Mouse (Mus musculus) gastrocnemius, adult 2 months (tissue): ENCODE measurements around the gene Hic2. TPM values are rescaled to one million over a fixed set of nuclear protein-coding genes. Genes with fewer than 3 reads are reported as not detected.

Source experiments
- DNase-seq: peaks from one replicate; pipeline ENCODE4 v3.0.0; 2022
- H3K27ac ChIP-seq: fragments of 200-600 bp; 2 replicates; pipeline ENCODE4 v1.8.1; 2022; ENCODE audit warnings: mild to moderate bottlenecking
- H3K4me3 ChIP-seq: fragments of 200-600 bp; 2 replicates; pipeline ENCODE4 v1.8.1; 2022; ENCODE audit warnings: mild to moderate bottlenecking, moderate library complexity
- CTCF ChIP-seq: fragments of 200-600 bp; IDR thresholded peaks from 2 replicates; pipeline ENCODE4 v1.8.1; 2022; ENCODE audit warnings: antibody characterized with exemption, mild to moderate bottlenecking, moderate library complexity
- intact Hi-C: fragments of 180-260 bp; cut with DNase I; formaldehyde crosslinking; loops from one replicate; pipeline ENCODE4 v1.15.1; 2025
- total RNA-seq, 2 experiments: library from RNA; stranded (reverse); gene quantifications; 2 replicates each; pipeline ENCODE4 v1.2.3; 2021

The Hic2 gene
- total RNA-seq, 2 experiments from 2014 or later, result 1.1 to 1.8 TPM

DNA sequence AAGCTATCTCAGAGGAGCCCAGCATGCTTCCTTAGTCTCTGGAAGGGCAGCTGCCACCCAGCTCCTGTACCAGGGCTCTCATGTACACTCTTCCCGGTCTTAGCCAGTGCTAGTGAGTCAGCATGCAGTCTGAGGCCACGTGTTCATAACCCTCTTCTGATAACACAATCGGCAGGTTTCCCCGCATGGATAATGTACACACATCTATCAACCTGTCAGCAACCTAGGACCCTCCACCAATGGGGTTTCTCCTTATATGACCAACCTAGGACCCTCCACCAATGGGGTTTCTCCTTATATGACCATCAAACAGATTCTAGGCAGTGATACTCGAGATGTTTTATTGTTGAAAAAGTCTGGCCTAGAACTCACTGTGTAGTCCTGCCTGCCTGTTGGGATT is 34.6 kb downstream of the Hic2 start:
- intact Hi-C loops, result no loop called here
- no peak overlapping the region for H3K4me3 ChIP-seq
- no peak for TF ChIP-seq CTCF

DNA sequence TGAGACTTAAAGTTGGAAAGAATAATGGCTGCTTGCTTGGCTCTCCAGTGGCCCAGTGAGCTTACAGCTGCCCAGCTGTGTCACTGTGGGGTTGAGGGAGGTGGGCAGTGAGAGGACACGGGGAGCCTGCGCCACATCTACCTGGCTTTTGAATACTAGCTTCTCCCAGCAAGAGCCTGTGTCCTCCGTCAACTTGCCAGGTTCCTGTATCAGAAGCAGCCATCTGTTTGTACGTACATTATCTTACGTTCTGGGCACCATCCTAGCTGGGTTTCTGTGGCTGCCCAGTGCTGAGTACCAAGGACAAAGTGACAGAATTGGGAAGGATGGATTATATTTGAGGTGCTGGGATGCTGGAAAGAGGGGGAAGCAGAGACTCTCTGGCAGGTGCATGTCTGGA is 36.5 kb downstream of the Hic2 start:
- no peak for DNase-seq
- TF ChIP-seq CTCF, result no peak
- Histone ChIP-seq H3K27ac (no peak overlapping the region), H3K4me3 (no peak overlapping the region)
- intact Hi-C loops, result loop anchor here (10.0 kb wide), 1 partner anchor 375 kb away; the partner anchor contains the start of gene Ppm1f

More for the DNA sequence above, 34.6 kb downstream of the Hic2 start:
- H3K27ac ChIP-seq, result no peak overlapping the region
- DNase-seq, result no peak

DNA sequence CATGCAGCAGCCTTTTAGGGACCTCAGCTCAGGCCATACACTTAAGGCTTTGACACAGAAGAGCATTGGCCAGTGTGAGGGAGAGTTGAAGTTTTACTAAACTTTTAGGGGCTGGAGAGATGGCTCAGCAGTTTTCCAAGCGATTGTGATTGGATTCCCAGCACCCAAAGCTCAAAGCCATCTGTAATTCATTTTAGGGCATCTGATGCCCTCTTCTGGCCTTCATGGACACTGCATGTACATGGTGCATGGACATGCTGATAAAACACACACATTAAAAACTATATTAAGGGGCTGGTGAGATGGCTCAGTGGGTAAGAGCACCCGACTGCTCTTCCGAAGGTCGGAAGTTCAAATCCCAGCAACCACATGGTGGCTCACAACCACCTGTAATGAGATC is 37.8 kb downstream of the Hic2 start:
- peak; percentile 57 for DNase-seq
- TF ChIP-seq CTCF, result peak; percentile 73
- intact Hi-C loops, result loop anchor here (1.0 to 10.0 kb wide), 2 partner anchors 61 to 376 kb away; partner anchors contain the start of gene Ppm1f
- no peak overlapping the region for H3K27ac ChIP-seq
- H3K4me3 ChIP-seq, result no peak overlapping the region

DNA sequence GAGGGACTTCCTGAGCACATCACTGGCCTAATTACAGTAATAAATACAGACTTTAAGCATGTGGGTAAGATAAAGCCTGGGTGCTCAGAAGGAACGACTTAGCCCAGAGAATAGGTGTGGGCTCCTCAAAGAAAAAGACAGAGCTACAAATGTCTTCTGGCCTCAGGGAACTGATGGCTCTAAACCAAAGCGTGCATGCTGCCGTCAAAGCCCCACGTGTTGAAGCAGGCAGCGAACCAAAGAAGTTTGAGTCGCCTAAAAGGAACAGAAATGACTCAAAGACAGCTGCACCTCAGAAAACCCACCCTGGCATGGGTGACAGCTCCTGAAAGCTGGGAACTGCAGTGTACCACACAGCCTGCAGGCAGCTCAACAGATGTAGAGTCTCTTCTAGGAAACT is 38.5 kb downstream of the Hic2 start:
- TF ChIP-seq CTCF, result no peak
- no peak overlapping the region for H3K4me3 ChIP-seq
- H3K27ac ChIP-seq, result no peak overlapping the region
- intact Hi-C loops, result loop anchor here (1.0 to 10.0 kb wide), 2 partner anchors 62 to 377 kb away; partner anchors contain the start of gene Ppm1f
- DNase-seq, result no peak

DNA sequence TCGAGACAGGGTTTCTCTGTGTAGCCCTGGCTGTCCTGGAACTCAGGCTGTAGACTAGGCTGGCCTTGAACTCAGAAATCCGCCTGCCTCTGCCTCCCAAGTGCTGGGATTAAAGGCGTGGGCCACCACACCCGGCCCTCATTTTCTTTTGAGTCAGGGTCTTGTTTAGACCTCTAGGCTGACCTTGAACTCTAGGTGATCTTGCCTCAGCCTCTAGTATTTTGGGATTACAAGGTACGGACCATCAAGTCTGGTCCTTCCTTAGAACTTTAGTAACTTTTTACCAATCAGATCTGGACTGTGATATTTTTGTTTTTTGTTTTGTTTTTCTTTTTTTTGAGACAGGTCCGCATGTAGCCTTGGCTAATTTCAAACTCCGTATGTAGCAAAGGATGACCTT is 42.3 kb downstream of the Hic2 start, which contains the start of gene Tmem191c:
Tmem191c (plus strand) TSS at position 357 of the 400 bp plus-strand sequence.
- Histone ChIP-seq H3K27ac (peak within 1 kb of the TSS; percentile 72), H3K4me3 (peak within 1 kb of the TSS; percentile 86)
- no peak for TF ChIP-seq CTCF
- DNase-seq, result no peak
- intact Hi-C loops, result loop anchor here (1.0 to 10.0 kb wide), 4 partner anchors 41 to 381 kb away; partner anchors contain the start of genes Ppm1f and Sdf2l1

DNA sequence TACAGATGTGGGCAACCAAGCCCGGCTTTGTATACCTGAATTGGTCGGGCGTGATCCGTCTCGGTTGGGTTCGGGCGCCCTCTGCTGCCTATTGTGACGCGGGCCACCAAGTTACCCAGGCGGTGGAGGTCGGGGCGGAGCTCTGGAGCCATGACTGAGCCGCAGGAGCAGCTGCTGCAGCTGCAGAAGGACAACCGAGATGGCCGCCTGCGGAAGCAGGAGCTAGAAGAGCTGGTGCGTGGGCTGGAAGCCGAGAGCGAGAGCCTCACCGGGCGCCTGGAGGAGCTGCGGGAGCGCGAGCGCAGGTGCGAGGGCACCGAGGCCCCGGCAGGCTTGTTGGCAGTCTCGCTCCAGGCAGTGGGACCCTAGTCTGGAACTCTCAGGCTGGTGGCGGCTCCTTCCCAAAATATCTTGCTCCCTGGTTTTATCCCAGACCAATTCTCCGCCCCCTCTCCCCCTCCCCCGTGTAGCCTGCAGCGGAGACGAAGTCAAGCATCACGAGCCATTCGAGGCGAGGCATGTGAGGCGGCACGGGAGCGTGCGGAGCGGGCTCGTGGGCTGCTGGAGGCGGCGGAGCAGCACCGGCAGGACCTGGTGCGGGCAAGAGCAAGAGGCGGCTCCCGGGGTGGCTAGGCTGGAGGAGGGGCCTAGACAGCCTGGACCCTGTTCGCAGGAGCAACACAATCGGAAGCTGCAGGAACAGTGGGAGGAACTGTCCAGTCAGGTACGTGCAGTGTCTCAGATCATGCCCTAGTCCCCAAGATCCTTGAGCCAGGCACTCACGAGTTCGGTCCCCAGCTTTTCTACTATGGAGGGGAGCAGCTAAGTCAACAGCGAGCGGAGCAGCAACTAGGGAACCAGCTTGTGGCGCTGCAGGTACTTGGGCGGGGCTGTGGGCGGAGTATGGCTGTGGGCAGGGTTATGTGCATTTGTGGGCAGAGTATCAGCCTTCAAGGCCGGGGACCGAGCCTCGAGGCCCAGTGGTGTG is 43.1 kb downstream of the Hic2 start:
- Histone ChIP-seq H3K27ac (peak overlapping the region; percentile 72), H3K4me3 (peak overlapping the region; percentile 86)
- DNase-seq, result peak; percentile 94
- intact Hi-C loops, result loop anchor here (1.0 to 10.0 kb wide), 4 partner anchors 42 to 382 kb away; partner anchors contain the start of genes Ppm1f and Sdf2l1
- peak; percentile 92 for TF ChIP-seq CTCF

DNA sequence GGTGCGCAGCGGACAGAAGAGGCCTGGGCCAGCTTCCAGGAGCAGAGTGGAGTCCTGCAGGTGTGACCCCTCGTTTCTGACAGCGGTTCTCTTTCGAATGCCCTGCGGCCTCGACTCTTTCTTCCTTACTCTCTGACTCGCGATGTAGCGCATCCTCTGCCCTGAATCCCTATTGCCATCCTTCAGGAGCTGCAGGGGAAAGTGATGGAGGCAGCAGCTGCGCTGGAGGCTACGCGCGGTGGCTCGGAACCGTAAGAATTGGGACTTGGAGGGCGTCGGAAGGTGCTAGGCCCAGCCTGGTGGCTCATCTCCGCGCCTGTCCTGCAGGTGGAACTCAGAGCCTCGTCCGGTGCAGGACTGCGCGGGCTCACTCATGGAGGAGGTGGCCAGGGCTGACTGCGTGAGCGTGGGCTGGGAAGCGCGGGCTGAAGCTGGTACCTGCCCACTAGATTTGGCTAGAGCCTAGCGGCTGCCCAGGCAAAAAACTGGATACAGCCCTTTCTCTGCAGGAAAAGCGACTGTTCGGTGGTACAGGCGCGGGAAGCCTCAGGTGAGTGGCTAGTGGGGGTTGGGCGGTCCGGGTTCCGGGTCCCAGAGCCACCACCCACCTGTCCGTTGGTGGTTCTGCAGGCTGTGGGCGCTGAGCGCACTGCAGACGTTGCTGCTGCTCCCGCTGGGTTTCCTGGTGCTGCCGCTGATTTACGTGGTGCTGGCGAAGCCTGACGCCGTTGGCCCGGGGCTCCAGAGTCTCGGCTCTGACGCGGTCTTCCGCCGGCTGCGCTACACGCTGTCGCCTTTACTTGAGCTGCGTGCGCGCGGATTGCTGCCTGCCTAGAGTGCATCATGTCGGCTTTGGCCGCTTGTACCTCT is 44.2 kb downstream of the Hic2 start:
- TF ChIP-seq CTCF, result no peak
- intact Hi-C loops, result loop anchor here (5.0 to 10.0 kb wide), 2 partner anchors 145 to 383 kb away; partner anchors contain the start of genes Ppm1f and Sdf2l1
- H3K4me3 ChIP-seq, result peak overlapping the region; percentile 86
- DNase-seq, result no peak
- H3K27ac ChIP-seq, result no peak overlapping the region

DNA sequence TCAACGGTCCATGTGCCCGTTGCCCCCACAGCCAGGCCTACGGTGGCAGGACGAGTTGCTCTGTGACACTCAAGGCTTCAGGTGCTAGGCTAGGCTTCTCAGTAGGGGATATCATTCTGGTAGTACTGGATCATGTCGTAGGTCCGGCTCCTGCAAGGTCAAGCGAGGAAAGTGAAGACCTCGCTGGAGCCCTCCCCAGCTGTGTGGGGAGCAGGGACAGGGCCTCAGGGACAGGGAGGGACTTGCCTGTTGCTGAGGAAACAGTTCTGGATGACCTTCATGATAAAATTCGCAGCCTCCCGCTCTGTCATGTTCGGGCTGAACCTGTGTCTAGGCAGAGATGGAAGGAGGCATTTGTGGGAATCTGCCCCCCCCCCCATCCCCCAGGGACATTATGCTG is 47.1 kb downstream of the Hic2 start:
- no peak overlapping the region for H3K27ac ChIP-seq
- H3K4me3 ChIP-seq, result no peak overlapping the region
- TF ChIP-seq CTCF, result no peak
- no peak for DNase-seq
- intact Hi-C loops, result no loop called here

DNA sequence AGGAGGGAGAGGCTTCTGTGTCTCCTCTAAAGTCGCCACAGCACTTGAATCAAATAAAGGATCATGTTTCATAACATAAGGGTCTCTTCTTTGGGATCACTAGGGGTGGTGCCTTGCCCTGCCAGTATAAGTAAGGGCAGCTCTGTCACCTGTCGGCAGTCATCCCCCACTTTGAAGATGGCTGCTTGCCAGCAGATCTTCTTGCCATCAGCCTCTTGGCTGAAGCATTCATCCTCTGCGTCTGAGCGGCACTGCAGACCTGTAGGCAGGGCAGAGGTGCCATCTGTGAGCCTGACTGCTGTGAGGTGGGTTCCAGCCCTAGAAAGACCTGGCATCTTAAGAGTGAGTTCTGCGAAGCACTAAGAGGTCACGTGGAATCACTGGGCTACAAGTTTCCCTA is 49.8 kb downstream of the Hic2 start:
- Histone ChIP-seq H3K27ac (no peak overlapping the region), H3K4me3 (no peak overlapping the region)
- intact Hi-C loops, result no loop called here
- peak; percentile 54 for DNase-seq
- TF ChIP-seq CTCF, result no peak

DNA sequence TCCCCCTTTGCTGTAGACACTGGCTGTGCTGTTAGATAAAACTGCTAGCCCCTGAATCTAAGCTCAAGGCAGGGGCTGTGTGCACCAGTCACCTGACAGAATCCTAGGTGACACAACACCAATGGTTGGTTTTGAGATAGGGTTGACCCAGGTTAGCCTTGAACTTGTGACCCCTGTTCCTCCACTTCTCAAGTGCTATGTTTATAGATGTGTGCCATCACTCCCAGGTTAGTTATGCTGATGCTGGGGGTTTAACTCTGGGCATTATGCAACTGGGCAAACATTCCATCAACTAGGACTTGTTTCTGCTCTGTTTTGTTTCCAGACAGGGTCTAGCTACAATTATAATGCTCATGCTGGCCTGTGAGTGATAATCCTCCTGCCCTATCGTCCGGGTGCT is 53.7 kb downstream of the Hic2 start:
- intact Hi-C loops, result no loop called here
- Histone ChIP-seq H3K27ac (no peak overlapping the region), H3K4me3 (no peak overlapping the region)
- no peak for TF ChIP-seq CTCF
- no peak for DNase-seq

DNA sequence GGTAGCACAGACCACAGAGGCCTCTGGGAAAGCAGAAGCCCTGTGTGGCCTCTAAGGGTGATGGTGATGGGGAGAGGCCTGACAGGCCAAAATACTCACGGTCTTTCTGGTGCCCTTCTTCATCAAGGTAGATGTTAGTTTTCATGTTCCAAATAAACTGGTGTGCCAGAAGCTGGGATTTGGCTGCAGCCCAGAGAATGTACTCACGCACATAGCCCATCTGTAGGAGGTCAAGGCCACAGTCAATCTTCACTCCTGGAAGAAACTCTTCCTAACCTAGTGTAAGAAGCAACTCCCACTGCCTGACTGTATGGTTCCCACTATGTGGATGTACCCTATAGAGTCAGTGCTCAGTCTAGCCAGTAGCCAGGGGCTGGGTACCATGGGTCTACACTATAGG is 57.6 kb downstream of the Hic2 start:
- no peak for TF ChIP-seq CTCF
- DNase-seq, result no peak
- Histone ChIP-seq H3K4me3 (no peak overlapping the region), H3K27ac (no peak overlapping the region)
- intact Hi-C loops, result no loop called here

DNA sequence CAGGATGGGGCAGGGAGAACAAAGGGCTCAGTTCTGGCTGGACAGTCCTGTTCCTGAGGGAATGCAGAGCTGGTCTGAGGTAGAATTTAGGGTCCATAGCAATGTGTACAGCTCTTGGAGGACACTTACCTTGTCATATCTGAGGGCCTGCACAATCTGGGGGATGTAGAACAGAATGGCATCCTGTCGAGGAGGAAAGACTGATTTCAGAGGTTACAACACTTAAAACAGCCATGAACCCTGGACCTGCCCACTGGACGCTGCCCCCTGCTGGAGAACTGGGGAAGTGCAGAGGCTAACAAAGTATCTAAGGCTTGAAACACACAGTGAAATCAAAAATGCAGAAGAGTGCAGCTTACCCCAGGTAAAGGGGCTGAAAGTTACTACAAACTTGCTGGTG is 59.4 kb downstream of the Hic2 start:
- intact Hi-C loops, result no loop called here
- no peak overlapping the region for H3K27ac ChIP-seq
- peak; percentile 99 for TF ChIP-seq CTCF
- no peak overlapping the region for H3K4me3 ChIP-seq
- DNase-seq, result peak; percentile 73
